Mouse (Mus musculus) brain, adult 2 months (tissue): Measurements from ENCODE around the gene Eri2.
A peak's percentile ranks its signal among the peaks of the same experiment; 100 is the strongest.

ENCODE experiments used
- DNase-seq: peaks from one replicate; pipeline ENCODE4 v3.0.0; 2011; ENCODE audit warnings: low read depth, low spot score

The Eri2 gene

DNA sequence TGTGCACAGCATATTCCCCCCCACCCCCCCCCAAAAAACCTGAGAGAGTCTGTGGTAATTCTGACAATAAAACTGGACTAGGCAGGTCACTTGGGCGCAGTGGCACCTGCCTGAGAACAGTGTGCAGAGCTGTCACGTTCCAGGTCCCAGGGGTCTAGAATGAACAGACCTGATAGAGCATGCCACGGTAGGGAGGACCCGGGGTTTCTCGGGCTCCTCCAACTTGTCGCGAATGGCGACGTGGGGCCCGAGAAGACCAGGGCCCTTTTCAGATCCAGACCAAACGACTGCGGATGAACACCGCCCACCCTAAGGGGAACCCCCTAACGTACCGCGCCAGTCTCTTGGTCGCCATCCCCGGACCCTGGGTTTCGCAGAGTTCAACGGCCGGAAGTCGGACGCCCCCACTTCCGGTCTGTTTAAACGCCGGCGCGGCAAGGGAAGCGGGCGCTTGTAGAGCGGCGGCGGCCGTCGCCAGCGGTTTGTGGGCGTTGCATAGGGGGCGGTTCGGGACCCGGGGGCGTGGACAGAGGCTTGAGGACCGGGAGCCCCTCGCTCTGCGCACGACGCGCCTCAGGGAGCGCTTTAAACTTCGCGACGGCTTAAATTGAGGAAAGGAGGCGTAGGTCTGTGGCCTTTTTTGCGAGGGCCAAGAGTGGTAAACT lies at the start of gene Eri2, which contains the start of gene Rexo5:
Eri2 (minus strand) TSS at position 473 of the 665 bp plus-strand sequence.
Rexo5 (plus strand) TSS at position 421 of the 665 bp plus-strand sequence.
- DNase-seq = peak; percentile 72

DNA sequence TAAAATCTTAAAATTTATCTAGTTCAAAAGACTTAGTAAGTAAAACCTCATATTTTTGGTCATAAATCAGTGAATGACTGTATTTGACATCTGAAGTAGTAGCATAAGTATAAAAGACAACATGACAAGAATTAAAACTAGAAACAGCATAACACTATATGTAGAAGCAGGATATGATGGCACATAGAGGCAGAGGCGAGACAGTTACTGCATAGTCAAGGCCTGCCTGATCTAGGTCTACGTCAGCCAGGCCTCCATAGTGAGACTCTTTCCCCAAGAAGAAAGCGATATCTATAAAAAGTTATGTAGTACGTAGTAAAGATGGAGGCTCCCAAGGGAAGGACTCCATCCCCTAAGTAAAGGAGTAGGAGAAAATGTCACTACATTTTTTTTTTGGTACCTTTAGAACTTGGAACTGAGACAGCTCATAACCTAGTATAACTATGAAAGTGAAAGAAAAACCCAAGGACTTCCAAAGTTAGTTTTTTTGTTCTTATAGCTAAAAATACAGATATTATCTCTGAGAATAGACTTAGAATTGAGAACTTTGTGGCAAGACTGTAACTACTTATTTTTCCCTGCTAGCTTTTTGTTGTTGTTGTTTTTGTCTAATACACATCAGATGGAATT lies 48.1 kb upstream of the Eri2 start:
- no peak for DNase-seq

DNA sequence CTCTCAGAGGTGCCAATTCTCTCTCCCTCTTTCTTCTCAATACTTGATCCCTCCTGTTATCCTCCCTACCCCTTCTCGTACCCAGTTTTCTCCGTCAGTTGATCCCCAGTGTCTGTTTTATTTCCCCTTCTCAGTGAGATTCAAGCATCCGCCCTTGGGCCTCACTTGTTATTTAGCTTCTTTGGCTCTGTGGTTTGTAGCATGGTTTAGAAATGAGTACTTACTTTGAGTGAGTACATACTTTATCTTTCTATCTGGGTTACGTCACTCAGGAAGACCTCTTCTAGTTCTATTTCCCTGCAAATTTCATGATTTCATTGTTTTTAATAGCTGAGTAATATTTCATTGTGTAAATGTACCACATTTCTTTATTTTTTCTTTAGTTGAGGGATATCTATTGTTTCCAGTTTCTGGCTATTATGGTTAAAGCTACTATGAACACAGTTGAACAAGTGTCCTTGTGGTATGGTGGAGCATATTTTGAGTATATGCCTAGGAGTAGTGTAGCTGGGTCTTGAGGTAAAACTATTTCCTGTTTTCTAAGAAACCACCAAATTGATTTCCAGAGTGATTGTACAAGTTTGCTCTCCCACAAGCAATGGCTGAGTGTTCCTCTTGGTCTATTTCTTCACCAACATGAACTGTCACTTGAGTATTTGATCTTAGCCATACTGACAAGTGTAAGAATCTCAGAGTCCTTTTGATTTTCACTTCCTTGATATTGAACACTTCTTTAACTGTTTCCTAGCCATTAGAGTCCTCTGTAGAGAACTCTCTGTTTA lies 42.3 kb upstream of the Eri2 start:
- no peak for DNase-seq

DNA sequence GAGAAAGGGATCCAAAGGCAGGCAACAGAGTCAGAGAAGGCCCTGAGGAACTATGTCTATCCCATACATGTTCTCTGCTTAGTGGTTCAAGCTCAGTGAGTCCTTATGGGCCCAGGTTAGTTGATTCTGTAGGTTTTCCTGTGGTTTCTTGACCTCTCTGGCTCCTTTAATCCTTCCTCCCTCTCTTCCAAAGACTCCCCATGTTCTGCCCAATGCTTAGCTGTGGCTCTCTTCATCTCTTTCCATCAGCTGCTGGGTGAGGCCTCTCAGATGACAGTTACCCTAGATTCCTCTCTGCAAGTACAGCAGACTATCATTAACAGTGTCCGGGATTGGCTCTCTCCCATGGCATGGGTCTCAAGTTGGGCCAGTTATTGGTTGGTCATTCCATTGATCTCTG lies 41.5 kb upstream of the Eri2 start:
- DNase-seq = no peak

DNA sequence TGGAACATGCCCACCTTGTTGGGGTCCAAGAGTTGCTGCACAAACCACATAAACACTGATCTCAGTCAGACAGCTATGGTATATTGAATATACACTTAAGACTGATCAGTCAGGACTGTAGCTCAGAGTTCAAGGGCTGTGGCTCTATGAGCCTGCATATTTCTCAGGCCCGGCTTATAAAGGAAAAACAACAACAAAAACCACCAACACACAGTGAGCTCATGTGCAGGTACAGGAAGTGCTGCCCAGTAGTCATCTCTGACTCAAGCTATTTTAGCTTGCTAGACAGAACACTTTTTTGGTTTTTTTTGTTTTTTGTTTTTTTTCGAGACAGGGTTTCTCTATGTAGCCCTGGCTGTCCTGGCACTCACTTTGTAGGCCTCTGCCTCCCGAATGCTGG lies 14.9 kb upstream of the Eri2 start:
- no peak for DNase-seq

DNA sequence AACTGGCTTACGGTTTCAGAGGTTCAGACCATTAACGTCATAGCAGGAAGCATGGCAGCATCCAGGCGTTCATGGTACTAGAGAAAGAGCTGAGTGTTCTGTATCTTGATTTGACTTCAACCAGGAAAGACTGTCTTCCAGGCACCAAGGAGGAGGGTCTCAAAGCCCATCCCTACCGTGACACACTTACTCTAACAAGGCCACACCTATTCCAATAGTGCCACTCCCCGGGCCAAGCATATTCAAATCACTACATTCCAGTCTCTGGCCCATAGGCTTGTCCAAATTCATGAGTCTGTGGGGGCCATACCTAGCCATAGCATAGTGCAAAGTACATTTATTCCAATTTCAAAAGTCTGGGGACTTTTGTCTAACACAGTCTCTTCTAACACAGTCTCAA lies 13.5 kb upstream of the Eri2 start:
- no peak for DNase-seq

DNA sequence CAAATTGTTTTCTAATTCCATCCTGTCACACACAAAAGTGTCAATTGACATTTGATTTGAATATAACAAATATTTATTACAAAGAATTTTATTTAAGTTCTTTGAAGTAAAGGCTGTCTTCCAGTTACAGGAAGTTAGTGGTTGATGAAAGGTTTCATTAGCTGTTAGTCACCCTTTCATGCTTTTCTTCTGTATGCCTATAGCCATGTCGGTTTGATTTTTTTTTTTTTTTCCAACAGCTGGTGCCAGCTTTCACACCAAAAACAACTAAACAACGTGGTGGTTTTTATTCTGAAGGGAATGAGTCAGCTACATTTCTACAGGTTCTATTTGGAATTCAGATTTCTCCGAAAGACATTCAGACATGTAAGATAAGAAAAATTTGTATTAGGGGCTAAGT lies 7.1 kb upstream of the Eri2 start:
- no peak for DNase-seq

DNA sequence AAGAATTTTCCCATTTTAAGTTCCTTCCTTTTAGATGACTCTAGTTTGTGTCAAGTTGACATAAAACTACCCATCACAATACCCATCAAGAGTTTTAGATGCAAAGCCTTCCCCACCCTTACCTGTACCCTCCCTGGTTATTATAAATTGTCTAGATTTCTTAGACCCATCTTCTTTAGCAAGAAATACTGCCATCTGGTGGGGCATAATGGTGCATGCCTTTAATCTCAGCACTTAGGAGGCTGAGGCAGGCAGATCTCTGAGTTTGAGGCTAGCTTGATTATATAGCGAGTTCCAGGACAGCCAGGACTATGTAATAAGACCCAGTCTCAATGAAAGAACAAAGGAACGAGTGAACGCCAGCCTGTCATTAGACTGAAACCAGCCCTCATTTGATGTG lies 6.6 kb upstream of the Eri2 start:
- no peak for DNase-seq

DNA sequence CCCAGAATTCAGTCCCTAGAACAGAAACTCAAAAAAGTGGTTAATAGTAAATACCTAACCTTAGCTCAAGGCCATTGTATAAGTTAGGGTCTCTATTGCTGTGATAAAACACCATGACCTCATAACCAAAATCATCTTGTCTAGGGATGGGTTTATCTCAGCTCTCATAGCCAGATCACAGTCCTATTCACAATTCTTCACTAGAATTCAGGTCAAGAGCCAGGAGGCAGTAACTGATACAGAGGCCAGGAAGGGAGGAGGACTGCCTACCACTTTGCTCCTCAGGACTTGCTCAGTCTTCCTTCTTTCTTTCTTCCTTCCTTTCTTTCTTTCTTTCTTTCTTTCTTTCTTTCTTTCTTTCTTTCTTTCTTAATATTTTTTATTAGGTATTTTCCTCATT lies 1.5 kb upstream of the Eri2 start:
- DNase-seq = no peak

DNA sequence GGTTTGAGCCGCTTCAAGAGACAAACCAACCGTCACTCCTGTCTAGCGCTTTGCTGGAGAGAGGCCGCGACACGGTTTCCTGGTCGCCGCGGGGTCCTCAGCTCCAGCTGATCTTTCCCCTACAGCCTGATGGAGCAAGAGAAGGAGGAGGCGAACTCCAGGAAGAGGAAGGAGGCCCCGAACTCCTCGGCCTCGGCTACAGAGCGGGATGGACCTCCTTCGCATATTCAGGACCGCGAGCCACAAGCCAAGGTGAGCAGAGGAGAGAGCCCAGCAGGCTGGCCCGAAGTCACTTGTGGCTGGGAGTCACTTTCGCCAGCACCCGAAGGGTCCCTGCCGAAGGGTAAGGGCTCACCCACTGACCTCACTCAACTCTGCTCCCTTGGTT lies 387 bp upstream of the Eri2 start:
- no peak for DNase-seq

DNA sequence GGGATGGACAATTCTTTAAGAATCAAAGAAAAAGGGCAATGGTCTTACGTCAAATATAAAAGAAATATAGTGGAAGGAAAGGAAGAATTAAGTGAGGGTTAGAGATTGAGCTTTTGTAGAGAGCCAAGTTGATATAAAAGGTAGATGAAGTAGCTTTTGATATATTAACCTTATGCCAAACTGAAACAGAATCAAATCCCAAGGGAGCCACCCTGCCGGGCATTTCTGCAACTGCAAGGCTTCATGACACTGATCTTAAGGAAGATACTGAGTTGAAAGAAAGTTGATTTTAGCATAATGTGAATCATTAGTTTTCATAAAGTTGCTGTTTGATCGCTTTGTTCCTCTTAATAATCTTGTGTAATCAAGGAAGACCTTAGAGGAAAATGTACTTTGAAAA lies 4.8 kb downstream of the Eri2 start:
- no peak for DNase-seq

DNA sequence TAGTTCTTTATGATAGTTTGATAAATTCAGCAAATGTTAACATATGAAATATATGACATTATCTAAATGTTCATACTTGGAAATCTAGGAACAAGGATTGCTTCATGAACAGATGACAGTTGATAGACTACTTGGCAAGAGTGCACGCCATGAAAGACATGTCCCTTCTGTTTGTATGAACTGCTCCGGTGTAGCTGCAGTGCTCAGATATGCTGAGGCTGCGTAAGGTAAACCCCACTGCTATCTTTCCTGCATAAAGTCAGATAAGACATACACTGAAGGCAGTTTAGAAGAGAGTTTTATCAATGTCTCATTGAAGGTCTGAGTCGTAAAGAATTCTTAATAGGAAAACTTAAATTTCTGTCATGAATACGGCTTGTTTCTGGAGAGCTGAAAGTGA lies 8.9 kb downstream of the Eri2 start:
- DNase-seq = no peak

DNA sequence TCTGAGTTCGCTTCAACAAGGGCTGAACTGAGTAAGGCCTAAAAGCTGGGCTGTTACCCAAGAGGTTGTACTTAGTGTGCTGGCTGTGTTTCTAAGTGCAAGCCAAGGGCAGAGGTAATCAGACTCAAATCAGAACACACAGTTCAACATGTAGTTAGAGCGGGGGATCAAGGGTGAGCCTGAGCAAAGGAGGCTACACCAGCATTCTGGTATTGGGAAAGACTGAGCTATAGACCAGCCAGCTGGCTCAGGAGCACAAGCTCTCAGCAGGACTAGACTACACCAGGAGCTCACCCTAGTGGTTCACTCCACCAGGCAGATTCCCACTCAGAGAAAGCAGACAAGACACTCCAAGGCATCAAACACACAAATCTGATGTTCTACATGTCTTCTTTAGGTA lies 10.4 kb downstream of the Eri2 start:
- DNase-seq = peak; percentile 19

DNA sequence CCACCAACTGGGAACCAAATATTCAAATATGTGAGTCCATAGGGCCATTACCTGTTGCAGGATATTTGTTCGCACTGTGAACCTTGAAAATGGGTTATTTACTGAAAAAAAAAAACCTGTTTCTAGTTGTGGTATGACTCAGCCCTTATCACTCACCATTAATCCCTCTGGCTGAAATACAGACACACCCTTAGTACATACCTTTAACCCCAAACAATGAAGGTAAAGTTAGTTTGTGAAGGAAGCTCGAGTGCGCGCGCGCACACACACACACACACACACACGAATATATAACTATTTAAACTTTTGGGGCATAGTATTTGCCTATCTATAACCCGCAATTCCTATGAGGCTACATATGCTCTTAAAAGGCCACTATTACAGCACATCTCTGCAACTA lies 24.0 kb downstream of the Eri2 start:
- DNase-seq = no peak

DNA sequence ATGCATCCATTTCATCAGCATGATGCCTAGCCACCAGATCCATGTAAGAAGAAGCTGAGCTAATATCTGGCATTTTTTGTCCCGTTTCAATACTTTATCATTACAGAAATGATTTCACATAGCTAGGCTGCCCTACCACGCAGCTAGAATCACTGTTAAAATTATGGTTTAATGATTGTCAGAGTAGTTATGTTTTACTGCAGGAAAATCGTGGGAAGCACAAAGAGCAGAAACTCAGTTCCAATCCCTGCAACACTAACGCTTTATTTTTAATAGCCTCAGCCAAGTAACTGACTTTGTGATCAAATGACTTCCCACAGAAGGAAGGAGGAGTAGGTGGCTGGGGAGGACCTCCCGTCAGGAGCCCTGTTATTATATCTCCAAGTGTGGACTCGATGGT lies 26.9 kb downstream of the Eri2 start:
- DNase-seq = no peak

DNA sequence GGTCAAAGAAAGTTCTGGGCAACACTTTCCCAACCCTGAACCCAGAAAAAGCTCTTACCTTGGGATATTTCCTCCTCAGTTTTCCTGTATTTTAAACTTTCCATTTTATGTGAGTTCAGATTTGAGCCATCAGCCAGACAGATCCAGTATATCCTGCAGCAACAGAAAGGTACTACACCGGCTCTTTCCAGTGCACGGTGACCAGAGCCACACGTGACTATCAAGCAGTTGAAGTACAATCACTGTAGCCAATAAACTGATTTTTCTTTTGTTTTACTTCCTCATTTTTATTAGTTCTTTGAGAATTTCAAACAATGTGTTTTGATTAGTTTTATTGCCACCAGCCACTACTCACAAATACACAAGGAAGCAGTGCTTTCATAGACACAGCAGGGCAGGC lies 29.5 kb downstream of the Eri2 start:
- no peak for DNase-seq

DNA sequence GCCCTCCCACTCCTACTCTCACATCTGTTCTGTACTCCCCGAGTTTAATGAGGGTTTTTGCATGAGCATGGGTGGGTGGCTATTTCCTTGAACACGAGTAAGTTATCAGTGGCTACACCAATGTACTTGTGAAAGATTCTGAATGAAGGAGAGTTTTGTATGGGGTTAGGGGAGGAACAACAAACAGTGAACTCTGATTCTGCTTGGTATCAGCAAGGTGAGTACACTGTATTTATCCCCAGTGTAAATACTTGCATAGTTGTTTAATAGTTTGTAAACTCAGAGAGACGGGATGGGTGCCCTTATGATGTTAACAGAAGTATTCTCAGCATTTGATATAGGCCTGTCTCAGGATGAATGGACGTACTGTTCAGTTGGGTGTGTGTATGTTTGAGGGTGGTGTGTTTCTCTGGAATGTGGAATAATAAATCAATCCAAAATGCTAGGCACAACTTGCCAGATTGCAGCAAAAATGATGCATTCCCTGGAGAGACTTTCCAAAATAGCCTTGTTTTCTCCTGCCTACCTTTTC lies 31.6 kb downstream of the Eri2 start:
- DNase-seq = no peak

DNA sequence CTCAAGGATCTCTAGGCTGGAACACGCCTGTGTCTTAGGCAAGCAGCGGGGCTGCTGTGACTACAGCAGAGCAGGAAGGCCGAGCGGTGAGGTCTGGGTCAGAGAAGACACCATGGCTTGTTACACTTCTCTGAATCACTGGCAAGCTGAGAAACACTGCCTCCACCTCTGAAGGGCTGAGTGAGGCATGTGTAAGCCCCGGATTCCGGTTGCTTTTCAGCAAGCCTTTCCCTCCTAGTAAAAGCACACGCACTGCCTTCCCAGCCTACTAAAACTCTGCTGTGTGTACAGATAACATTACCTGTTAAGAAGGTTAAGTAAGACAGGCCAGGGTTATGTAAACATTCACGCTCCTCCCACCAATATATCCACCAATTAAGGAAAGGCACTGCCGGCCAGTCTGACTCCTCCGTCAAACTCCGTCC lies 33.3 kb downstream of the Eri2 start, which contains the start of gene Acsm3:
Acsm3 (plus strand) TSS at position 397 of the 425 bp plus-strand sequence.
- no peak for DNase-seq

DNA sequence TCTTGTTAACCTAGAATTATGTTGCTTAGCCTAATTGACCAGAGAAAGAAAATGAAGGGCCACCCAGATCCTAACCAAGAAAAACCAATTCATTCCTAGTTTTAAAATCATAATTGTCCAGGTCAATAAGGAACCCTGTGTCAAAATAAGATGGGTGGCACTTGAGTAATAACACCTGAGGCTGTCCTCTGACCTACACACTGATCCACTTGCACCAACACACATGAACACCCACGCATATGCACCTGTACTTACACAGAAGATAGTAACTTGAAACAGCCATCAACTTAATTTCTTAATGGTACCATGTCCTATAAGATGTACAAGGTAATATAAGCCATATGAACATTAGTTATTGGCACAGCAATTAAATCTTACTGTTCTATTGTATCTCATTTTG lies 40.2 kb downstream of the Eri2 start:
- DNase-seq = no peak

DNA sequence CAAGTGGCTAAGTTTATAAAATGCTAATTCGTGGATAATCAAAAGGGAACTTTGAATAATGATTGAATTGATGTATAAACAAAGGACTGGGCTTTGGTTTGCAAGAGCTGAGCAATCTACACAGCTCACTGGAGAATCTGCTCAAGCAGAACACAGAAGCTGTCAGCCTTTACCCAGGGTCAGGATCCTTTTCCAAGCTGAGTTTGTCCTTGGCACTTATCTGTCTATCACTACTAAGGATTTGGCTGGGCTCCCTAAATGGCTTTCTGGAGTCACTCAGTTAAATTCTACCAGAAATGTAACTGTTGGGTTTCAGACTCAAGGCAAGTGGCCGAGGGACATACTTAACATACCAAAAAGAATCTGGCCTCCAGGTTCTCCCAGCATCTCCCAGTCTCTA lies 43.9 kb downstream of the Eri2 start:
- DNase-seq = no peak

DNA sequence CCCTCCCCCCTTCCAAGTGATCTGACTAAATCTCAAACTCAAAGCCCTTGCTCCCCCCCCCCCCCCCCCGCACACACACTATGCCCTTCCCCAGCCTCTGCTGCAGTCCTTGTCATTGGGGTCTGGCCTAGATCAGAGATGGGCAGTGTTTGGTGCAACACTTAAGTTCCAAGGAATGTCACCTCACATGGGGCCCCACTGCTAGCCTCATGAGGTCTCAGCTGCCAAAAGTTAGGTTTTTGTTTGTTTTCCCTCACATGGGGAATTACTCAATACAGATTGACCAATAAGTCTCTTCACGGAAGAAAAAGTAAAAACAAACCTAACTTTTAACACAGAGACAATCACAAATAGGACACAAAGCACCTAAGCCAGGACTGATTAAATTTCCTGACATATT lies 45.1 kb downstream of the Eri2 start:
- no peak for DNase-seq

DNA sequence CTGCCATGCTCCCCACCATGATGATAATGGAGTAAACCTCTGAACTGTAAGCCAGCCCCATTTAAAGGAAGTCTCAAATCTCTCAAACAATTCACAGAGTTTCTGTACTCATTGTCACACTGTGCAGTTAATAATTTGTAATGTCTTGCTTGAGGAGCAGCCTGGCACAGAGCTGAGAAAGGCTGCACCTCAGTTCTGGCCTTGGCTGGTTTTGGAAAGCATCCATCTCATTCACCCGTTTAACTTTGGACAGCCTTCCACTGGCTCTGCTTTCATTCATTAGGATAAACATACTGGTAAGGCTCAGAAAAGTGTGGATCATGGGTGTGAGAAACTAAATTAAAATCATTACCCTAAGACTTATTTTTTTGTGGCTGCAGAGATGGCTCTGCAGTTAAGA lies 48.0 kb downstream of the Eri2 start:
- no peak for DNase-seq

DNA sequence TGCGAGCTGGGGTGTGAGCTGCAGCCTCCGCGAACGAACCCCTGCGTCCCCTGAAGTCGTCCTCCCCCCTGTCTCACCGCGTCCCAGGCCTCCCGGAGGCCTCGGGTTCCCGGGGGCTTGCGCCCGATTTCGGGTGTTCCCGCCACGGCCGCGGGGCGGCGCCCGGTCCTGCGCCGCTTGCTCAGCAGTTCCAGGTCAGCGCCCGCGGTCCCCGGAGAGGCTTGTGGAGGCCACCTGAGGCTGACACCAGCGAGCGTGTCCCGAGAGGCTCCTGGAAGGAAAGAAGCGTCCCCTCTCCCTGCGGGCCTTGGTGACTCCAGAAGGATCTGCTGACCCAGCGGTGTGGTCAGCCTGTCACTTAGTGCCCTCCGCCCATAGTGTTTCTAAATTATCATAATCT lies 49.5 kb downstream of the Eri2 start:
- no peak for DNase-seq
